Mouse (Mus musculus) thymus, adult 2 months (tissue): ENCODE measurements around the gene Ide.

Source experiments
- CTCF ChIP-seq: fragments of 200-500 bp; IDR thresholded peaks from 2 replicates; pipeline ENCODE4 v1.5.1; 2012; ENCODE audit warnings: mild to moderate bottlenecking, control low read depth, low read length, moderate library complexity, borderline replicate concordance; ENCODE audit not compliant: control insufficient read depth, poor library complexity, insufficient read depth; ENCODE audit errors: extremely low read depth
- POLR2A ChIP-seq: fragments of 200-500 bp; IDR thresholded peaks from 2 replicates; pipeline ENCODE4 v1.6.1; 2012; ENCODE audit warnings: mild to moderate bottlenecking, low read length, control low read depth, moderate library complexity; ENCODE audit not compliant: control insufficient read depth, poor library complexity, insufficient read depth; ENCODE audit errors: extremely low read depth

- no peak for TF ChIP-seq CTCF
- no peak for TF ChIP-seq POLR2A
Measured at GRCm38 (mm10) chr19:37327216-37327615, 10.4 kb downstream of the Ide start.
